Mouse (Mus musculus): ENCODE data around the gene Vps35l. TPM values are rescaled to one million over a fixed set of nuclear protein-coding genes. Genes with fewer than 3 reads are reported as not detected.

The Vps35l gene
- total RNA-seq, 2 experiments from 2014 or later: 54.7 to 60.8 TPM

DNA sequence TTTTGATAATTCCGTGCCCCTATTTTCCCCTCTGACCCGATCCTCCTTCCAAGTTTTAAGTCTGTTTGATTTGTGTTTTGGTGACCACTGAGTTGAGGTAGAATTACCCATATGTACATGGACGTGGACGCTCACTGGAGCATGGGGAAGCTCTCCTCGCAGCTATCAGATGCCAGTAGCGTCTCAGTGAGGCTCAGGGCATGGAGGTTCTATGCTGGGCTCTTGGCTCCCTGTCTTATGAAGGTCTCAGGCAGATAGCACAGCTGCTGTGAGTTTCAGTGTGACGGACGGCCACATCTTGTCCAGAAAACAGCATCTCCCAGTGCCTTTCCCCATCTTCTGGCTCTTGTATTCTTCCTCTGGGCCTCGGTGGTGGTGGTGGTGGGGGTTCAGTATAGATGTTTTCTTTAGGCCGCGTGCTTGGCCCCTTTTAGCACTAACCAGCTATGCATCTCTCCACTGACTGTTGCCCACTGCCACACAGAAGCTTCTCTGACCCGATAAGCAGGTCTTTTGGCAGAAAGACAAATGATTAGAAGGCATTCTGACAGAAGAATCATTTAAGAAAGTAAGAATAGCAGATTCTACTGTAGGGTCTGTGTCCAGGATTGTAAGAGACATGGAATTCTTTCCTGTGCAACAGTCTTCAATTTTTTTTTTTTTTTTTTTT is 82.0 kb downstream of the Vps35l start:
- DNase-seq: no peak

DNA sequence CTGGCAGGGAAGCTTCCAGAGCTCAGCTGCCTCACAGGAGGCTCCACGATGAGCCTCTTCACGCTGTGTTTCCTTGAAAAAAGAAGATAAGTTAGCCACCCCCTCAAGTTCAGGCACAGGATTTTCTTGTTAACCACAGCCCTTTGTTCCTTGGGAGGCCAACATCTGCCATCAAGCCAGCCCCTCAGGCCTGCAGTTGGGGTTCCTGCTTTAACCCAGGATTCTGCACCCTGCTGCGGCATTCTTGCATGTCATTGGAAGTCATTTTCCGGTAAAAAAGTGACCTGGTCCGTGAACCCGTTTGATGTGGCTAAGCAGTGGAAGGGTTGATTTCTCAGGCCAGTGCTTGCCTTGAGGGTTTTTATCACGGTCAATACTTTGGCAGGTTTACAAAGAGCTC is 84.4 kb downstream of the Vps35l start:
- DNase-seq: no peak

DNA sequence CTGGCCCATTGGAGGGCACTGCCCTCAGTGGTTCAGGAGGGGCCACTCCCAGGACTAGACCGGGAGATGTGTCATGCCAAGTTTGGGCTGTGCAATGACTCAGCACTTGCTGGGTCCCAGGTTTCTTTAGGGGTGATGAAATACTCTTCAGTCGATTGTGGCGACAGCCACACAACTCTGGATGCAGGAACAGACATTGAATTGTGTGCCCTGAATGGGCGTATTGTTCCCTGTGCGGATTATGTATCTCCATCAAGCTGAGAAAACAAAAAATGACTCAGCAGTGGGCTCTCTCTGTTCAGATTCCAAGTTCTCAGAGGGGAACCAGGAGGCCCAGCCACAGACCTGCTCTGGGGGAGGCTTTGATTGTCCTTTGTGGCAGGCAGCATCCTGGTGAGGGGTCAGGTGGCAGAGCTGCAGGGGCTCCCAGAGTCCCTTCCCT is 88.0 kb downstream of the Vps35l start:
- peak in 1 of 2 experiments; percentile 22 for DNase-seq

DNA sequence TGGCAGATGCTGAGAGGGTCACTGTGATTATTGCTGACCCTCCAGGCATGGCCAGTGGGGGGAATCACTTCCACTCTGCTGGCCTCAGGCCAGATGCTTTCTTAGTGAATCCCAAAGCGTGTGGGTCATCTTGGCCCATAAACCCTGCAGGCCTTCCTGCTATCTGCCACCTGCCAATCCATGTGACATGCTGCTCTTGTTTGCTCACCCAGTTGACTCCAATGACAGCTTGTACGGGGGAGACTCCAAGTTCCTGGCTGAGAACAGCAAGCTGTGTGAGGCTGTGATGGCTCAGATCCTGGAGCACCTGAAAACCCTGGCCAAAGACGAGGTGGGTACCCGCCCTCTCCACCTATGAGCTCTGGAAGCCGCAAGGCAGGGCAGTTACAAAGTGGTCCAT is 97.9 kb downstream of the Vps35l start:
- peak in 1 of 2 experiments; percentile 22 for DNase-seq

DNA sequence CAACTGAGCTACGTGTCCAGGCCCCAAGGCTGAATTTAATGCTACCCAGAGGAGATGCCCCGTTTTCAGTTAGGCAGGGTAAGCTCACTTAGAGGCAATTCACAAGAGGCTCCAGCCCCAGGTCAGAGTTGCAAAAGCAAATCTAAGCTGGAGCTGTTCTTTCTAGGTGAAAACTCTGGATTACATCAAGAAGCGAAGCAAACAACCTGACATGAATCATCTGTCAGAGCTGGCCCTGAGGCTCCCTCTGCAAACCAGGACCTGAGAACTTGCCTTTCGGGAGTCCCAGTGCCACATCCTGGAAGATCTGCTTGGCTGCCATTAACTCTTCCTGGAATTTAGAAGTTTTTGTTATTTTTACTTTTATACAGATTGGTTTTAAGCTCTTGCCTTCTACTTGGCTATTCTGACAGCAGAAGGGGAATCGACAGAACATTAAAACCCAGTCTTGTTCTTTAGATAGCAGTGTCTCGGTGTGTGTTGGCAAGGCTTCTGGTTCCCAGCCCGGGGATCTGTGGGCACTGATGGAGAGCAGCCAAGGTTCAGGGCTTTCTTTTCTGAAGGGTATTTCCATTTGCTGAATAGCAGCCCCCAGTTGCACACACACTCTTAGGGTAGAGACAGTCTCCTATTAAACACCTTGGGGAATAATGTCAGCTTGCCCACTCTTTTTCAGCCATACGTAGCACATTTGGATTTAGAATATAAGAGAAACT is 101.2 kb downstream of the Vps35l start:
- peak in 1 of 2 experiments; percentile 31 for DNase-seq

DNA sequence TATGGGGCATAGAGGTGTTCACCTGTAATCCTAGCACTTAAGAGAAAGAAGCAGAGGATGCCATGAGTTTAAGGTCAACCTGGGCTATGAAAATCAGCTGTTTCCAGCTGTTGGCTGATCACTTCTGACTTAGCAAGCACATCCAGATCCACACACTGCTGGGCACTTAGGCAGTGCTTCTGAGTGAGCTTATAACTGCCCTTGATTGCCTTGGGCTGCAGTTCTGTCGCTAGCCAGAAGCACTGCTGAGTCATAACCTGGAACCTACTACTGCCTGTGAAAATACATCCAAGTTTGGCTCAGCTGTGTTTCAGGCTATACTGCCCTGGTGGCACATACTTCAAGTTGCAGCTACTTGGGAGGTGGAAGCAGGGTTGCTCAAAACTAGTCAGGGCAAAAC is 101.8 kb downstream of the Vps35l start:
- no peak for DNase-seq

DNA sequence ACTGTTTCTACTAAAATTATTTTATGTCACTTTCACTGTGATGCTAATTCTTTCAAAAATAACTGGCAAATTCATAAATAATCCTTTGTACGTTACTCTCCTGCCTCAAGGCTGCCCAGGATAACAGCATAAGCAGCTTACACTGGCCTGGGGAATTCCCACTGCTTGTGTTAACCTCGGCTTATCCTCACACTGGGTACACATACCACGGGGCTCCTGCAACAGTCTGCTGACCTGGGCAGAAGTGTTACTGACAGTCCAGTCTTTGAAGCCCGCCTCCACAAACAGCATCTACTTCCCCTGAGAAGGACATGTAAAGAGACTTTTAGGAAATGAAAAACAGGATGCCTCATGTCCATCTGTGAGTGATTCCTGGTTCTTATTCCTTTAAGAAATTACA is 102.9 kb downstream of the Vps35l start:
- DNase-seq: no peak

DNA sequence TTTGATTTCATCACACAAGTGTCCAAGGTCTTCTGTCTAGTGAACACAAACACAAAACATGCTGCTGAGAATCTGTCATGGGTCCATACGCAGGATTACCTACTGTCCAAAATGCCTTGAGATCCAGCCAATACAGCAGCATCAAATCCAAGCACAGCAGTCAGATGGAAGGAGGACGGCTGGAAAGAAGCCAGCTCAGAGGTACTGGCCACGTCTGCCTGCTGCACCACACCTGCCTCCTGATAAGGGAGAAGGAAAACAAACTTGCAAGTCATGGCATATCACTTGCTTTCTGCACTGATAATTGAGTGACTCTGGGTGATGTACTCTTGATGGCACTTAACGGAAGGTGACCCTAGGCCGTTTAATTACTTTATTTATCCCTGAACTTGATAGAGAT is 105.1 kb downstream of the Vps35l start:
- DNase-seq: no peak

DNA sequence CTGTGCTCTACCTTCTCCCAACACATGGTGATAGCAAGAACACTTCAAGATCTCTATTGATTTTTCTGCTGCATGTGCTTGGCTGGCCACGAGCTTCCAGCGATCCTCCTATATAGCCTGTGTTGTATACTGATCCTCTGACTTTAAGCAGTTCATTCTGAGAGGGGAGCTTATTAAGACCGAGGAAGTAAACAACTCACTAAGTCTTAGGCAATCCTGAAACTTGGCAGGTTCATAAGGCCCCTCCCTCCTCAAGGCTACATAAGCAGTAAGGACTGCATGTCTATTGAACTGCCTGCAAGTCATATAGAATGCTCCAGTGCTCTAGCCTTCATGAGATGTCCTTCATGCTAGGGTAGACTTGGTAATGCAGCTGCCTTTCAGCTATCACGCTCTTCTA is 106.3 kb downstream of the Vps35l start:
- no peak for DNase-seq

DNA sequence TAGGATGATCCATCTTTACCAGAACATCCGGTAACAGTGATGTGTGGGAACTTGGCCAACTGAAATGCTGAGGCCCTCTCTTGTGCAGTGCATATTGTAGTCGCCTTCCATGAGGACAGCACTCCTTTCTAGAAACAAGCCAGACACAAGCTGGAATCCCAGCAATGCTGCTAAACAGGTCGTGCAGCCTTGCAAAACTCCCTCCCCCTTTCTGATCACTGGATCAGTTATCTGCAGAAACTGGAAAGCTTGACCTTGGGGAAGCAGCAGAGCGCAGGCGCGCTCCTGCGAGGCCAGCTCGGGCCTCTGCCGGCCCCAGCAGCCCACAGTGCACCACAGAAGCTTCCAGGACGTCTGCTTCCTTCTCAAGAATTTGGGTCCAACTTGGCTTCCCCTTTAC is 108.8 kb downstream of the Vps35l start:
- no peak for DNase-seq

DNA sequence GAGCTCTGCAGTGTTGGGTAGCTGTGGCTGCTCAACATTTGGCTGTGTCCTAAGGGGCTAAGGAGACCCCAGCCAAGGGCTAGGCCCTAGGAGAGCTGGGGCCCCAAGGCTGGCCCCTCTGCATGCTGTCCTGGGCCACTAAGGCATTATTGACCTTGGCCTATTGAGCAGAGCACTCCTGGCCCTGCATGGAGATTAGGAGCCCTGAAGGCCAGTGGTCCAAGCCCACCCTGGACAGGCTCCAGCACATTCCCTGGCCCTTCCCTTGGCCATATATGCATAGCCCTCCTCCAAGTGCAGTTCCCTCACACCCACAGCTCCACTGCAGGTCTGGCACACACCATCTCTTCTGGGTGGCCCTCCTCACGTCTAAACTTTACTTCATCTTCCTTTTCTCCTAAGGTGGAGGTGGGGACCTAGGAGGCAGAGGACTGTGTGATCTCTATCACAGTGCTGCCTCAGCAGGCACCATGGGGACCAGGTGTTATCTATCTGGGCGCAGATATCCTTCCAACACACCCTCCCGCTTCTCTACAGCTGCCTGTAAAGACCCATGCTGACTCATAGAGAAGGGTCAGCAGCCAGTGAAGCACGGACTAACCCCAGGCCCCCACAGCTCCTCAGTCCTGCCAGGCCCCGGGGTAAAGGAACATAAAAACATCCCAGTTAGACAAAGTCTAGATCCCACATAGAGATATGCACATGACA is 109.7 kb downstream of the Vps35l start:
- DNase-seq: no peak

DNA sequence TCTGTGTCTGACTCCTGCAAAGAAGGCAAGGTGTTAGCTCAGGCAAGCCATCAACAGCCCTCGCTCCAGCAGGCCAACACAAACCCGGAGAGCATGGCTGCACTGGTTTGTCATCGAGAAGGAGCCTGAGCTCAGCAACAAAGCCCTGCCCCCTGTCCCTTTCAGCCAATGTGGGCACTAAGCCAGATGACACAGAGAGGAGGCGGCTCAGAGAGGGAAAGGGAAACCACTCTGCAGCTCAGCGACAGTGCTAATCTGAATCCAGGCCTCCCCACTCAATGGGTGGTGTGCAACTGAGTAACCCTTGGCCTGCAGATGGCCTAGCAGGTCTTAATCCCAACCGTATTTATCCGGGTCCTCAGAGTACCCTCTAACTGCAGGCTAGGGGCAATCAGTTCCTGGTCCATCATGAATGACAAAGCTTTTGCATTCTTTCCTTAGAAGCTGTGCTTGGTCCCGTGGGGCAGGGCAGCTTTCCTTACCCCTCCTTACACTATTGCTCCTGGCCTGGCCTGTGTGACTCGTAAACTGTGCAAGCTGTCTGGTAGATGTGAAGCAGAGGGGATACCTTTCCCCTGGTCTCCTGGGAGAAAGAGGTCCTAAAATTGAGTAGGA is 110.8 kb downstream of the Vps35l start:
- peak in 1 of 2 experiments; percentile 37 for DNase-seq

DNA sequence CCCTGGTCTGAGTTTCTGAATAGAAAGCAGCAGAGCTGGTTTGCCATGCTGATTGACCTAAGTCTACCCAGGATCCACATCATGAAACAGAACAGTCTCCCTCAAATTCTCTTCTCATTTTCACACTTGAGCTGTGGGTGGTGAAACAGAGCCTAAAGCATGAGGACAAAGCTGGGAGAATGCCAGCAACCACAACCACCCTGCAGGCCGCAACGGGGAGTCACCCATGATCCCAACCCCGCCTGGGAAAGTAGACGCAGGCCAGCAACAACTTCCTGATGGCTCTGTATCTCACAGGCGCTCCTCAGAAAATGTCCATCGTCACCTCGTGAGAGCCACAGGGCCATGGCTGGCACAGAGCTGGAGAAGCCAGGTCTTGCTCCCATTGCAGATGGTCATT is 111.5 kb downstream of the Vps35l start:
- DNase-seq: no peak

DNA sequence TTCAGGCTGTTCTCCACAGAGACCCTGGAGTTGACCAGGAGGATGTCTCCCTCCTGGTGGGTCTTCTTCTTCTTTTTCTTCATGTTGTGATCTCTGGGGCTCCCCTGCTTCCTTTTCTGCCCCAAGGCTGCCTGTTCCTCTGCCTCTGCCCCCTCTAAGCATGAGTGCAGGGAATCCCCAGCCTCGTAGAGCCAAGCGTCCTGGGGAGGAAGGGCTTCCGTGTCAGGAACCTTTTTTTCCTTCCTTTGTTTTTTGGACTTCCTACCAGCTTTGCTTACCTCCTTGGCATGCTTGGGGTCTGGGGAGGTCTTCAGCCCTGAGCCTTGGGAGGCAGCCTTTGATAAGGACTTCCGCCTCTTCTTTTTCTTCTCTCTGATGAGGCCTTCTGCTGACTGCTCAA is 112.6 kb downstream of the Vps35l start:
- no peak for DNase-seq

DNA sequence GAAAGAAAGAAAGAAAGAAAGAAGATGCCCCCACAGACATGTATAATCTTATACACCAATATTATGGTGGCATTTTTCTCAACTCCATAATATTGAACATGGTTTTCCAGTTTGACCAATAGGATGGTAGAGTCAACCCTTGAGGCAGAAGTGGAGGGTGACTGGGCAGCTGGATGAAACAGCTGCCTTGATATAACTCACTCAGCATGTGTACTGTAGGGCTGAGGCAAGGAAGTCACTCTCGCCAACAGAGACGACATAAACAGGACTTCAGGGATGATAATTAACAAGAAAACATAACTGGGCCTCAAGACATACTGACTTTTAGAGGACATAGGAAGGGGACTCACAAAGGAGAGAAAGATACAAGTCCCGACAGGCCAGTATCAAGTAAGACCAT is 114.6 kb downstream of the Vps35l start:
- DNase-seq: no peak

DNA sequence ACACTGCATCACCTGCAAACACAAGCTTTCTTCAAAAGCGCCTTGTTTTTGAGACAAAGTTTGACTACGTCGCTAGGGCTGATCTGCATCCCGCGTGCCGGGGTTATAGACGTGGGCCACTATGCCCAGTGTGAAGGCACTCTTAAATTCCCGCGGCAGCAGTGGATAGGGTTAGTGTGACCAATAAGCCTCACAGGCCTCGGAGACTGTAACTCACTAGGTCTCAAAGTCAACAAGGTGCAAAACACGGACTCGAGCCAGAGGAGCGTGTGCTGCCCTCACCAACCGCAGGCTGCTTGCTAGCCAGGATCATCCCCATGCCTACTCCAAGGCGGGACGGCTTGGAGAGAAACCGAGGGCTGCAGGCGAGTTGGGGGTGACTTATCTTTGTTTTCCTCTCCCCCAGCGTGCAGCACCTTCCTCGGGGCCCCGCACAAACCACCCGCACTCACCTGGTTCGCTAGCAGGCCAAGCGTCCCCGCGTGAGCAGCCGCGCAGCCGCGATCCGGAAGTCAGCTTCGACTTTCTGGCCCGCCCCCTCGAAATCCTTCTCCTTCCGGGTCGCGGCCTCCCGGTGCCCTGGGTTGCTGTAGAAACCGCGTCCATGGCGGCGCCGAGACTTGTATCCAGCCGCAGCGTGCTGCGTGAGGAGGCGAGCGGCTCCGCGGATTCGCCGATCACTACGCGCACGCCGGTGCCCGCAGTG is 115.3 kb downstream of the Vps35l start, which contains the start of gene Iqck:
Iqck (plus strand) TSS at position 582 of the 706 bp plus-strand sequence.
- peak; percentile 89 to 90 for DNase-seq

DNA sequence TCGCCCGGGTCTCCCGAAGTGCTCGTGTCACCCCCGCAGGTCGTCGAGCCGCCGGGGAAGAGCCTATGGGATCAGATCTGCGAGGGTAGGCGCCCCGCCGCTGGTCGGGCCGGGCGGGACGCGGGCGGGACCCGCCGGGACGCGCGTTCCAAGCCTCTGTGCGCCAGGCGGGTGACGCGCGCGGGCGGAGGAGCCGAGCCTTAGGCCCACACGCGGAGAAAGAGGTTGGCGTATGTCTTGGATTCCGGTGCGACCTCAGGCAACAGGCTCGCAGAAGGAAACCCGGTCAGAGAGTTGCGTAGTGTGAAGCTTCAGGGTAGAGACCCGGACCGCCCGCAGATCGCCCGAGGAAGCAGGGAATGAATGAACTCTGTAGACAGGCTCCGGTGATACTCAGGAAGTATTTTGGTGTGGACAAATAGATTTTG is 115.9 kb downstream of the Vps35l start, which contains the start of gene Knop1:
Knop1 (minus strand) TSS at position 378 of the 428 bp plus-strand sequence.
- no peak for DNase-seq

DNA sequence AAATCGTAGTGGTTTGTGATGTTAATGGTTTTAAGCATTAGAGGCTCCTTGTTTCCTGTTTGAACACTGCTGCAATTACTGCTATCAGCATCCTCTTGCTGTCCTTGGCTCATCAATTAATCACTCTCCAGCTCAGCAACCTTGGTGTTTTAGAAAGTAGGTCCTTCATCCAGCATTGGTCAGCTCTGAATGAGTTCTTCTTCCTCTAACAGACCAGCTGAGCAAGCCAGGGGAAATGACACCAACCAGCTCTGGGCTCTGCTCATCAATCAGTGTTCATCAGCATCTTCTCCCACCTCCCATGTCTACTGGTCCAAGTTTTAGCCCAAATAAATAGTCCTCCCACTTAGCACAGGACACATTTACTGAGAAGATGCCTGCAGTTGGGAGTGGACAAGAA is 118.6 kb downstream of the Vps35l start:
- no peak for DNase-seq

DNA sequence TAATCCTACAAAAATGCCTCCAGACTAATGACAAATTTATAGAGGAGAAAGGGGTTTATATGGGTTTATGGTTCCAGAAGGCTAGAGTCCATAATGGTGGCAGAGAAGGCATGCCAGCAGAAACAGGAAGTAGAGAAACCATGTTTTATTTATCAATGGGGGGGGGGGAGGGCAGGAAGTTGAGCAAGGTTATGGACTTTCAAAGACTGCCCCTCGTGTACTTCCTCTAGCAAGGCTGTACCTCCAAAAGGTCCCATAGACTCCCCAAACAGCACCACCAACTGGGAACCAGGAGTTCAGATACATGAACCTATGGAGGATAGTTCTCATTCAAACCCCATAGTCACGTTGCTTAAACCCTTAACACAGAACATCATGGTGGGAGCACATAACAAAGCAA is 125.3 kb downstream of the Vps35l start:
- DNase-seq: no peak

DNA sequence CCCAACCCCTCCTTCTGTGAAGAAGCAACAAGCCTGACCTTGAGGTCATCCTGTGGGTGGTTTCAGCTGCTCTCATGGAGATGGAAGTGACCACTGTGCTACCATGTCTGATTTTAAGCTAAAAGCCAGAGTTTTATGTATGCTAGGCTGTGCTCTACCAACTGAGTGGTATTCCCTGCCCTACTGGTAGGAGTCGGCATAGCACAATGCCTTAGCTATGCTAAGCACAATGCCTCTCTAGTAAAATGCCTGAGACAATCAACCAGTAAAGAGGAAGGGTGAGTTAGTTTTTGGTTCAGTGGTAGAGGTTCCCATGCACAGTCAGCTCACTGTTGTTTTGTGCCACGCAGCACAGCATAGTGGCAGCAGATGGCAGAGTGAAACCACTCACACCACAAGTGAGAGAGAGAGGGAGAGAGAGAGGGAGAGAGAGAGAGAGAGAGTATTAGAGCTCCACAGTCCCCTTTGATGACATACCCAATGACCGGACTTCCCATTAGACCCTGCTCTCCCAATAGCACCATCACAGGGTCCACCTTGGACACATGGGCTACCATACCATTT is 139.5 kb downstream of the Vps35l start:
- DNase-seq: no peak

DNA sequence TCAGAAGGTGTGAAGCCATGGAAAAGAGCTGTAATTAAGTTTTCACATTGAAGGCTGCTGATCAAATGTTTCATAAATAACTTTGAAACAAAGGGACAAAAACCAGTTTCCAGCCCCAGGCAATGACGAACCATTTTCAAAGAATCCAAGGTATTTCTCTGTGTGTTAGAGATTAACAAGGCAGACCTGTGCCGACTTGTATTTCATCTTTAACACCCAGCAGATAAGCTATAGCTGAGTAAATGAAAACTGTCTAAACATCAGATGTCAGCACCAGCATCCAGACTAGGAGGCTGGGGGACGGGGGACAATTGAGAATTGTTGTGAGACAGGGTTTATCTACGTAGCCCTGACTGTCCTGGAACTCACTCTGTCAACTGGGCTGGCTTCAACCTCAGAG is 143.9 kb downstream of the Vps35l start:
- DNase-seq: no peak

DNA sequence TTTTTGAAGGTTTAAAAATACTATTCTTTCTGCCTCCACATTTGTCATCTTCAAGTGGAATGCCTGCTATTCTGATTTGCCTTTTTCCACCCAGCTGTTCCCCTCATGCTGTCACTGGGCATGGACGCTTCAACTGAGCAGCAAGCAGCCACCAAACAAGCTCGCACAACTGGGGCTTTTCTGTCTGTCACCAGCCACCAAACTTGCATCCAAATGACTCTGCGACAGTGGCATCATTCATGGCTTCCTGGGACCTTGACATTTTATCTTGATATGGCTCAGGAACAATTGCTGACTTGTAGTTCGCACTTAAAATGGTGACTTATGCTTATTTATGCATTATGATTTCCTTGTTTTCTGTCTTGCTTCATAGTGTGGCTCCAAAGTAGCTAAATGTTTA is 144.9 kb downstream of the Vps35l start:
- peak in 1 of 2 experiments; percentile 4 for DNase-seq
